Mouse (Mus musculus): ENCODE measurements around the gene Cd8b1.
"Not testable (repeated sequence)": the region's sequence is repeated elsewhere in the genome, so short reads cannot be mapped to it uniquely, and the experiment has no call there.

The Cd8b1 gene

DNA sequence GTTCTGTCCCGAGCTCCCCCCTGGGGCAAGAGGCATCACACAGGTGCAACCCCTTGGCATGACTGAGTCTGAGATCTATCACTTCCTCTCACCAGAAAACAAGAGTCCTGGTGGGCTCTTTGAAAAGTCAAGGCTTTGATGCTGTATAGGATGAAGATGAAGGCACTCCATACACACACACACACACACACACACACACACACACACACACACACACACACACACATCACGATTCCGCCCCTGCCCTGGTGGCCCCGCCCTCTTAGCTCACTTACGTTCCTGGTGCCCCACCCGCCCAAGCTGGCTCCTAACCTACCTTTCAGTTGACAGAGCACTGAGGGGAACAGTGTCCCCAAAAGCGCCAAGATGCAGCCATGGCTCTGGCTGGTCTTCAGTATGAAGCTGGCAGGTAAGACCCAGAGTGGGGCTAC lies at the start of gene Cd8b1:
Cd8b1 (plus strand) TSS at position 298 of the 431 bp plus-strand sequence.
- no peak for DNase-seq (ENCODE audit: extremely low spot score)

DNA sequence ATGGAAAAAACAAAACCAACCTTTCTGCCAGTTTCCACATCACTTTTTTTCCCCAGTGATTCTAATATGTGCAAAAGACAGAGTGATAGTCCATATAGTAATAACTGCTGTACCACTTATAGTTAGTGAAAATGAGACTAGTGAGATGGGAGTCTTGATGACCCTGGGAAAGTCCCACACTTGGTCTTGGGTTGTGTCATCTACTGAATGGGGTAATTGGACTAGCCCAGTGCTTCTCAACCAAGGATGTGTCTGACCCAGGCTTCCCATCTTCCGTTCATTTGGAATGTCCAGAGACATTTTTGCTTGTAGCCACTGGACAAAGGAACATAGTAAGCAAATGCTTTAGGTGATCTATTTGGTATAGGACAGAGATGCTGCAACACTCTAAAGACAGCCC lies 48.9 kb upstream of the Cd8b1 start:
- no peak for DNase-seq (ENCODE audit: extremely low spot score)

DNA sequence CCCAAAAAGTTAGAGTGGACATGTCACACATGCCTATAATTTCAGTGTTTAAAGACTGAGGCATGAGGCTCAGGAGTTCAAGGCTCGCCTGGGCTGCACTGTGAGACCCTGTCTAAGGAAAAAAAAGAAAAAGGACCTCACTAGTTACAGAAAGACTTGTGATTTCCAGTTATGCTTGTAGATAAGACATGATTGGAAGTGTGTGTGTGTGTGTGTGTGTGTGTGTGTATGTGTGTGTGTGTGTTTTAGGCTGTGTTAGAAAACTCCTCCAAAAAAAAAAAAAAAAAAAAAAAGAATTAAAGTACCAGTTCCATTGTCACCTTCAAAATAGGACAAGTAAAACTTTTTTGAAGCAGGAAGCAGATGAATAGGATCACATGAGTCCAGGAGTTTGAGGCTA lies 48.0 kb upstream of the Cd8b1 start:
- DNase-seq (ENCODE audit: extremely low spot score), result no peak

DNA sequence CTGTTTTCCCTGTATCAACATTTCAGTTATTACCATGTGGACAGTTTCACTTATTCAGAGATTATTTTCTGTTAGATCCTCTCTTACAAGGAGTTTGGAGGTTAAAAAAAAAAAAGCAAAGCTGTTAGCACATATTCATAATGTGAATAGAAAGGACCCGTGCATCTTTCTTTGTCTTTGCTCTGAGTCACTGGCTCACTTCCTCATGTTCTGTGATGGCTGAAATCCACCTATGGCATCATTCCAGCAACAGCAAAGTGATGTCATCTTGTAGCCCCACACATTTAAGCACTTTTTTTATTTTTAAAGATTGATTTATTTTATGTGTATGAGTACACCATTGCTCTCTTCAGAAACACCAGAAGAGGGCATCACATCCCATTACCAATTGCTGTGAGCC lies 43.2 kb upstream of the Cd8b1 start:
- DNase-seq (ENCODE audit: extremely low spot score), result no peak

DNA sequence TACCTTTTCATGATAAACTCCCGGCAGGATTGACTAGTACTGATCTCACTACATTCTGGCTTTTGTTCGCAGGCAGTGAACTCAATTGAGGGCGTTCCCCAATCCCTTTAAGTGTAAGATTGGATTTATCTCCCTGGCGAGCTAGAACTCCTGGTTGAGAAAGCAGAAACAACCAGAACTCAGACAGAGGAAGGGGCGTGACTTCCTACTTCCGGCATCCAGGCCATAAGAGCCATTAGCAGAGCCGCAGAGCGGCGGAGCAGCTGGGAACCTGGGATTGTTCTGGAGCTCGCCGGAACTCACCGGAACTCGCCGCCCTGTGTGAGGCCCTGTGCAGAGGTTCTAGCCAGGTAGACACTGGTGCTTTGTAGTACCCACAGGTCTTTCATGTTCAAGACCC lies 29.1 kb upstream of the Cd8b1 start:
- DNase-seq (ENCODE audit: extremely low spot score), result no peak

DNA sequence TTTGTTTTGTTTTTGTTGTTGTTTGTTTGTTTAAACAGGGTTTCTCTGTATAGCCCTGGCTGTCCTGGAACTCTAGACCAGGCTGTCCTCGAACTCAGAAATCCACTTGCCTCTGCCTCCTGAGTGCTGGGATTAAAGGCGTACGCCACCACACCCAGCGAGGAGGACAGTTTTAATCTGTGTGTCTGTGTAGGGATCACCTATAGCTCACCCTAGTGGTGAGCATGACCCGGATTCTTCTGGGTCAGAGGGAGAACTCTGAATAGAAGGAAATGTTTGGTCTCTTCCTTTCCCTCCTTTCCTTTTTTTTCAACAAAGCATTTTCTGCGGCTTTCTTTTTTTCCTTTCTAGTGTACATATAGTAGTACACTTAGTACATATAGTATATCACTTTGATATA lies 27.3 kb upstream of the Cd8b1 start:
- no peak for DNase-seq (ENCODE audit: extremely low spot score)

DNA sequence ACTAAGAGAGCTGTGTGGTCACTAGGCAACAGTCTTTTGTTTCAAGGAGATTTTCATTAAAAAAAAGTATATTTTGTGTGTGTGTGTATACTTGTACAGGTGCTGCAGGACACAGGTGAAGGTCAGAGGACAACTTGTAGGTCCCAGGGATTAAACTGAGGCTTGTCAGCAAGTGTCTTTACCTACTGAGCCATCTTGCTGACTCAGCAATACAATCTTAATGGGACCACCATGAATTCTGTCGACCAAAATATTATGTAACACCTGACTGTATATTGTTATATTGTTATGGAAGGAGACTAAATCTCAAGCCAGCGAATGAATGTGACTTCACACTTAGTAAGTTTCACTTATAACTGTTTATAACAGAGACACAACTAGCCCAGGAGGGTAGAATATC lies 24.5 kb upstream of the Cd8b1 start:
- DNase-seq (ENCODE audit: extremely low spot score), result no peak

DNA sequence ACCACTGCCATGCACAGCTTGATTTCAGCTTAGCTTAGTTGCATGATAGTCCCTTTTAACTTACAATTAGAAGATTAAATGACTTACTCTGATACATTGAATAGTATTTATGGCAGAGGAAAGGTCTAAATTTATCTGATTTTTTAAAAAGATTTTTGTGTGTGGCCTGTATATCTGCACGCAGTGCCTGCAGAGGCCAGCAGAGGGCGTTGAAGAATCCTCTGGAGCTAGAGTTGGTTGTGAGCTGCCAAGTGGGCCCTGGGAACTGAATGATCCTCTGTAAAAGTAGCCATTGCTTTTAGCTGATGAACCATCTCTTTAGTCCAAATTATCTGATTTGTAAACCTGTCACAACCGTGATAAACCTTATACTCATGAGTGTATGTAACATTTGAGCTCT lies 23.8 kb upstream of the Cd8b1 start:
- DNase-seq (ENCODE audit: extremely low spot score), result peak; percentile 27

DNA sequence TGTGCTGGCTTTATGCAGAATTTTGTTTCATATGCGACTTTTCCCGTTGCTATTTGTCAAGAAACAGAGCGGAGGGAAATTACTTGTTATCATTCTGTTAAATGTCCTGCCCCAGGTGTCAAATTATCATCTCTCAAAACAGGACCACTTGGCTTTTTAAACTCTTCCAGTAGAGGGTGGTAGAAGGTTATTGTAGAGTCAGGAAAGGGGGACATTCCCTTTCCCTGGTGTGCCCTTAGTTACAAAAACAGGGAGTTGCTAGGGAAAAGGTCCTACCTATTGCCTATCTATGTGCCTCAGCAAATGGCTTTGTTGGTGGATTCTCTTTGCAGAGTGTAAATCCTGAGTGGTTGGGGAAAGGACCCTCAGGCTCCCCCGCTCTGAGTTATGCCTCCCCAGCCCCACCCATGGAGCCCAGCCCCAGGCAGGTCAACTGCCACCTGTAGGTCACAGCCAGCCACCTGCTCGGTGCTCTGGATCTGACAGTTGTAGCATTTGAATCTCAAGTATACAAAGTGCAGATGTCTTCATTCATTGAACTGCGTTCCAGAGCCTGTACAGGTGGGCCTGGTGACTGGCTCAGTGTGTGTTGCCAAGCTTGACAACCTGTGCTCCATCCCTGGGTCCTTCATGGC lies 20.4 kb upstream of the Cd8b1 start:
- DNase-seq (ENCODE audit: extremely low spot score), result no peak

DNA sequence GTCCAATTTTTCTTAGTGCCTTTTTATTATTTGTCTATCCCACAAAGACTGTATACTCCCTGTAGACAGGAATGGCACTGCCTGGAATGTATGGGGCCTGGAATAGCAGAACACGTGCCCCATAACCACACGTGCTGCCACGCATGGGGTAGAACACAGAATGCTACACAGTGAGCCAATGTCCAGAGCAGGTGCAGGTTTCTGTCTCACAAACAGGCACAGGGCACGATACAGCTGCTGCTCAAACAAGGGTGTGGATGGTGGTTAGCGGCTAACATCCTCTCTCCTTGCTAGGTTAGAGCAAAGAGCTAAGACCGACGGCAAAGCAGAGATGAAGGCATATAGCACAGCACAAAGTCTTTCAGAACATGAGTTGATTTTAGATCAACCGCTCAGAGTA lies 15.1 kb upstream of the Cd8b1 start:
- no peak for DNase-seq (ENCODE audit: extremely low spot score)

DNA sequence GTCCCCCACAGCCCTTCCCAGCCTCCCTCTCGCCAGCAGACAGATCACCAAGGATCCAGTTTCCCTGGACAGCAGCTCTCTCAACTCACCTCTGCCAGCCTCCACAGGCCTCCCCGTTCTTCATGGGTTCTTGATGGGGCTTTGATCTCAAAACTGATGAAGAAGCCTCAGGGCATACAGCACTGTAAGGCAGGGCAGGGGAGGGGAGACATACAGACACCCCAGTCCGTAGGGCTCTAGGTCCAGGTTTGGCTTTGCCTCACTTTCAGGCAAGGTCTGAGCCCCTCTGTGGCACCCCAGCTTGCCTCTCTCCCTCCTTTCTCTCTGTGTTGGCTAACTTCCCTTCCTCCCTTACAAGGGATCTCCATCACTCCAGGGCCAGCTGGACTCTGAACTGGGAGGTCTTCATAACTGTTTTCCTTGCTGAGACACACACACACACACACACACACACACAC lies 733 bp upstream of the Cd8b1 start, which contains the start of gene Smyd1:
Smyd1 (minus strand) TSS at position 408 of the 458 bp plus-strand sequence.
- DNase-seq (ENCODE audit: extremely low spot score), result no peak

DNA sequence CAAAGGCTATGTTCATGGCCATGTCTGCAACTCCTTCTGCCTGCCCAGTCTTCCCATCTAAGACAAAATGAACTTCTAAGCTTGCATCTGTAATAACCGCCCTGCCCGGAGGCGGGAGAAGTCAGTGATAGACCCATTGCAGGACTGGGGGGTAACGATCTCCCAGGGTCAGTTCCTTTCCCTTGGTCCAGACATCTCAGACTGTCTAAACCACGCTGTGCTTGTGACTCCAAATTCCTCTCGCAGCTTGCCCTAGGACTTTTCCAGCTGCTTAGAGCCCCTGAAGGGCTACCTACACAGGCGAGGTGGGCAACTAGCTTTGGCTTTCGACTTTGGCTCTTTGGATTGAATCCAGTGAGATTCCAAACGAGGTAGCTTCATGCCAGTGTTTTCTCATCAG lies 2.2 kb downstream of the Cd8b1 start:
- no peak for DNase-seq (ENCODE audit: extremely low spot score)

DNA sequence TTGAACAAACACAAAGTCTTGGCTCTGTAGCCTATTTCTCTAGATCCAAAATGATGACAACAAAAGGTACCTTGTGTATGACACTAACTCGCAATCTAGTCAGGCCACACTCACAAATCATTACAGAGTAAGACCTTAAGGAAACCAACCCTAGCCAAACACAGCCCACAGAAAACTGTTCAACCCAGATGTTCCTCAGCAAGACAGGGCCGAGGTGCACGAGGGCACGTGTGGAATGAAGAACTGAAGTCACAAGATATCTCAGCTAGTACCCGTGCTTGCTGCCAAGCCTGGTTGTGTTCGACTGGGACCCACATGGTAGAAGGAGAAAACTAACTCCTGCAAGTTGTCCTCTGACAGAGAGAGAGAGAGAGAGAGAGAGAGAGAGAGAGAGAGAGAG lies 7.3 kb downstream of the Cd8b1 start:
- no peak for DNase-seq (ENCODE audit: extremely low spot score)

DNA sequence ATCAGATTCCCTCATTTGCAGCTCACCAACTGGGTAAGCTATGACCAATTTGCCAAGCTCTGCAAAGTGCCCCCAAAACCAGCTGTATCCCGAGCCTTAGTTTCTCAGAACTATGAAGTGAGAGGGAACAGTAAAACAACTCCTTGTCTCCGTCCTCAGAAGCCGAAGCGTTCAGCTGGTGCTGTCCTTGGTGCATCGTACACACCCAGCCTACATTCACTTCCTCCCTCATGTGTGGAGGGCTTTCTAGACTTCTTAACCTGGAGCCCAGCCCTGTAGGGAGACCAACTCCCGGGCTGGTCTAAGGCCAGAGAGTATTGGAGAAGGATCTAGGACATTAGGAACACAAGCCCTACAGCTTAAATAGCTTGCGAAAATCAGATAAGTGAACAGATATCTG lies 7.9 kb downstream of the Cd8b1 start:
- no peak for DNase-seq (ENCODE audit: extremely low spot score)

DNA sequence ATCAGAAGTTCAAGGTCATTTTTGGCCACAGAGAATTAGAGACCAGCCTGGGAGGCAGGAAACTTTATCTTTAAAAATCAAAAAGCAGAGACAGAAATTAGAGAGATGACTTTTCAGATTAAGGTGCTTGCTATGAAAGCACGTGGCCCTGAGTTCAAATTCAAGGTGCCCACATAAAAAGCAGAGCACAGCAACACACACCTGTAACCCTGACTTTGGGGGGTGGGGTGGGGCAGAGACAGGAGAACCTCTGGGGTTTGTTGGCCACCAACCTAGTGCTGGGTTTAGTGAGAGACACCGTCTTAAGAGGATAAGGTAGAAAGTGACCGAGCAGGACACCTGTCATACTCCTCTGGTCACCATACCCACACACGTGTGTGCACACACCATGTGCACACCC lies 8.9 kb downstream of the Cd8b1 start:
- not testable (repeated sequence) for DNase-seq (ENCODE audit: extremely low spot score)

DNA sequence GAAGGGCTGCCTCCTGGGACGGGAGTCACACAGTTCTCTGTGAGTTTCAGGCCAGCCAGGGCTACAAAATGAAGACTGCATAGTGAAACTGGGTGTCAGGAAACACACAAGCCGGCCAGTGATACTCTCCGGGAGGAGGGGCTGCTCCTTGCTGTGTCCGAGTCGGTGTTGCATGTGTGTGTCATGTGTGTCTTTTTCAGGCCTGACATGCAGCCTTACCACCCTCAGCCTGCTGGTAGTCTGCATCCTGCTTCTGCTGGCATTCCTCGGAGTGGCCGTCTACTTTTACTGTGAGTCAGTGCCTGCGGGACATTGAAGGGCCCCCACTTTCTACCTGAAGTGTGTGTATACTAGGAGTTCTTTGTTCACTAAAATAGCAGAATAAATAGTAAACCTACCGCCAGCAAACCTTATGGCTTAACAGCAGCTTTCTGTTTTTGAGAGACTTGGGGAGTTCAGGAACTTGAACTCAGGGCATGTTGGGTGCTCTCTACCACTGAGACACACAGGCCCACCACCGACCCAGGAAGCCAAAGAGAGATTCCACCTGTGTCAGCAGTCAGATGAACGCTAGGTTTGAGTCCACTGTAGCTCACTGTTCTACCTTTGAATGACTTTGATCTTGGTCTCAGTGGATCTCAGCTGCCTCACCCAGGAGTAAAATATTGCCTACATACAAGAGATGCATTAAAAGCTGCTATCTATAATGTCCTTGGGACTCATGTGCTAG lies 9.8 kb downstream of the Cd8b1 start:
- no peak for DNase-seq (ENCODE audit: extremely low spot score)

DNA sequence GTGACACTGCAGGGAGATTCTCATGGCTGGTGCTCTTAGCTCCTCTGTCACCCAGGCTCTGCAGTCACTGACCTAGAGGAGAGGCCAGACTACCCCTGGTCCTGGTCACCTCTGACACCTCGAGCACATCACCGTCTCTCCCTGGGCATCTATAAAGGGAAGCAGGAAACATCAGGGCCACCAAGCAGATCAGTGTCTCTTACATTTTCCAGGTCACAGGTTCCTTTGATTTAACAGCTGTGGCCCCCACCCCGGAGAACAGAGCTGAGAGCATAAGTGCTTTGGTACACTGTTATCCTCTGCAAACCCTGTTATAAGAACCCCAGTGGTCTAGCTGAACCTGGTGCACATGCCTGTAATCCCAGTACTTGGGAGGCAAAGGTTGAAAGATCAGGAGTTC lies 10.4 kb downstream of the Cd8b1 start:
- DNase-seq (ENCODE audit: extremely low spot score), result no peak

DNA sequence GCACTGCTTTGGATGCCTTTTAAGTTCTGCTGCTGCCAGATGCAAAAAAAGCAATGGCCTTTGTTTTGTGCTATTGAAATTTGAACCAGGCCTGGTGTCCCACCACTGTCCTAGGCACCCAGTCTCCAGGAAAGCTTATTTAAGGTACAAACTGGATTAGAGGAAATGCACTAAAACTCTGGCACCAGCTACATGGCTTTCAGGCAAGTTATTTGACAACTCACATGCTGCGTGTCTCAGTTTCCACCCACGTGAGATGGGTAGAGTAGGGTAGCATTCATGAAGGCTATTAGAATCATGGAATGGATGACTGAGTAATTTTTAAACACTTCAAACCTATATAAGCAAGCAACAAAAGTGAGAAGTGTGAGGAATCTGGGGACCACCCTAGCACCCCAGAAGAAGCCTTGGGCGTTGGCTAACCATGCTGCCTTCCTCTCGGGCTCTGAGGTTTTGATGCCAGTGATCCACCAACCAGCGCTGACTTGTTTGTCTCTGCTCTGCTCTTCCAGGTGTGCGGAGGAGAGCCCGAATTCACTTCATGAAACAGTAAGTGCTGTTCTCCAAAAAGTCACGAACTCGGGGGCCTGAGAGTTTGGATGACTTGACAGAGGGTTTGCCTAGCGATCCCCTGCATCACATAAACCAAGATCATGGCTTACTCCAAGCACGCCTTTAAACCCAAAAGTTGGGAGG lies 11.1 kb downstream of the Cd8b1 start:
- no peak for DNase-seq (ENCODE audit: extremely low spot score)

DNA sequence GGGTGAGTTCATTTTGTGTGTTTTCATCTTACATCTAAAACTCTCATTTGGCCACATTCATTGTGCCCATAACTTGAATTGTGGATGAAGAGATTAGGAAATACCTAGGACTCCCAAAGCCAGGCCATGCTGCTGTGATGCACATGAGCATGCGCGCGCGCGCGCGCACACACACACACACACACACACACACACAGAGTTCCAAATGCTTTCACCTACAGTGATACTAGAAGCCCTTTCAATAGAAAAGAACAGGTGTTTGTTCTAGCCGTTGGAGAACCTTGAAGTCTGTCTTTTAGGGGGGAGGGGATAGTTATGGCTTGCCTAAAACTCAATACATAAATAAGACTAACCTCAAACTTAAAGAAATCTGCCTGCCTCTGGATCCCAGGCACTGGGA lies 15.1 kb downstream of the Cd8b1 start:
- DNase-seq (ENCODE audit: extremely low spot score), result no peak

DNA sequence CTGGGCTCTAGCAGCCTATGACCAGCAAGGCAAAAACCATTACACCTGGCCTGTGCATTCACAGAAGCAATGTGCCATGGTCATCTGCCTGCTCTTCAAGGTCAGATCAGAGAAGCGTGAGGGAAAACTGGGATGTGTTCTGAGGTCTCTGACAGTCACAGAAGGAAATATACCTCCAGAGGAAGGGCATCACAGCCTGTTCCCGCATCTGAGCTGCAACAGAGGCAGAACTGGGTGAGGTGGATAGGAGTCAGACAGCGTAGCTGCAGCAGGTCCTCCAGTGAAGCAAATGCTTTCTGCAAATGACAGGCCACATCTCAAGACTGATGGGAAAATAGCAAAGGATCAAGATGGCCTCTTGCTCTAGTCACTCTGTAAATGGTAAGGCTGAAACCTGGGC lies 16.4 kb downstream of the Cd8b1 start:
- DNase-seq (ENCODE audit: extremely low spot score), result no peak

DNA sequence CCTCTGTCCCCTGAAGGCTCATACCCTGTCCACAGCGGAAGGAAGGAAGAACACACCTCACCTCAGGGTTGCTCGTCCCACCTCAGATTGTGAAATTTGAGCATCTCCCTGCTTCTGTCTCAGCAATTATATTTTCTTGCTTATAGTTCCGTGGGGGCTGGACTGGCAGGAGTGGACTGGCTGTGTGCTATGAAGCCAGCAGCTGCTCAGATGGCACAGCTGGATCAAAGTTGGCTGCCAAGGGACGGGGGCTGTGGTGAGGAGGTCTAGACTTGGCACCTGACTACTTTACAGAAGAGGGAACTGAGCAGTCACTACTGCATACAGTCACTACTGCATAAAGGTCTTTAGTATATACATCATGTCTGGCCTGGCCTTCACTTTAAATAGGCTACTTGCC lies 16.8 kb downstream of the Cd8b1 start:
- no peak for DNase-seq (ENCODE audit: extremely low spot score)

DNA sequence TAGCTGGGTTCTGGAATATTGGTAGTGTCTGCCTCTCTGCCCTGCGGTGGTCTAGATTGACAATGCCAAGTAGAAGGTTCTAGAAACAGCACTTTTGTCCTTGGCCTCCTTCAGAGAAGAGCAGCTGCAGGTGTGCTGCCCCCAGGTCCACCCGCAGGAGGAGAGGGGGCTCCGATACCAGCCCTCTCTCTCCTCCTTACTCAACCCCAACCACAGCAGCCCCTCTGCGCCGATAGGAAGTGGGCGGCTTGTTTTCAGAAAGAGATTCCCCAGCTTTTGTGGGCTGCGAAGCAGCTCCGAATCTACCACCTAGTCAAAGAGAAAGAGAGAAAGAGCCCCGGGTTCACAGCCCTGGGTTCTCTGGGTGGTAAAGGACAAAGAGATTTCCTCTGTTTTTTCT lies 18.6 kb downstream of the Cd8b1 start:
- no peak for DNase-seq (ENCODE audit: extremely low spot score)

DNA sequence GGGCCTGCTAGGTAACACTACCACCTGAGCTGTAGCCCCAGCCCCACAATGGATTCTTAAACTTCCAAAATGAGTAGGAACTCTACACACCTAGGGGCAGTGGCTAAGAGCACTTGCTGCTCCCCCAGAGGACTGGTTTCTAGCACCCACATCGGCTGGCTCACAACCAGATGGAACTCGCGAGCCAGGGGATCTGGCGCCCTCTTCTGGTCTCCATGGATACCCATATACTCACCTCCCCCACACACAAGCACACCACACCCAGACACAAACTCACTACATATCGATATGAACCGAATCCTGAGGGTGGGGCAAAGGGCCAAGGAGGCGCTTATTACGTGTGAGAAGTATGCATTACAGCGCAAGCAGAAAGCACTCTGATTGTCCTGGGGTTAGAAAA lies 25.4 kb downstream of the Cd8b1 start:
- DNase-seq (ENCODE audit: extremely low spot score), result no peak

All from embryo, embryonic 9.5 days (tissue).